Mouse (Mus musculus): ENCODE measurements at regions not wholly inside any gene's neighbourhood (a gene's known extent, or its start where the extent isn't known, plus 50 kb on each side); places are given as distances from the start of the nearest gene placed in this dataset.

DNA sequence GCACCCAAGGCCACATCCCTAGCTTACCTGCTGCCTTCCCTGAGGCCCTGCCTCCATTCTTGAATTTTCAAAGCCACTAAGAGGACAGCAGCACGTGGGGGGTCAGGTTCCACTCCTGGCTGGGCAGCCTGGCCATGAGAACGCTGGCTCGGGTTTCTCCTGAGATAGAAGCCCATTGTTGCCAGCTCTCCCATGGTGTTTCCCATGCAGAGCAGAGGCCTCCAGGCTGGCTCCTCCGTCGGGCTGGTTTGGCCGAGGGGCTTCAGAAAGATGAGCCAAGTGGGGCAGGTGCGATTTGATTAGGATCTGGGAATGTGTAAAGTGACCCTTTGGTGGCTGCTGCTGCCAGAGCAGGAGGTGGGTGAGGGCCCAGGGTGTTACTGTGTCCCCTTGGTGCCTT, 87.8 kb upstream of the Otos start:
- no peak overlapping the region for H3K4me3 ChIP-seq (replicated peaks)
- no peaks in the 10 kb centered on the region for H3K27me3 ChIP-seq (ENCODE audit: control insufficient read depth)
- no peaks in the 10 kb centered on the region for H3K9me3 ChIP-seq (ENCODE audit: control insufficient read depth, low read length)
- H3K36me3 ChIP-seq (ENCODE audit: control insufficient read depth) = no peaks in the 10 kb centered on the region
- no peaks in the 10 kb centered on the region for H3K4me1 ChIP-seq (ENCODE audit: control insufficient read depth)
- TF ChIP-seq TAL1 (IDR thresholded peaks at IDR 0.05; ENCODE audit: low read length) (no peak), GATA1 (IDR thresholded peaks at IDR 0.05; ENCODE audit: low read length) (no peak)

- H3K27me3 ChIP-seq (ENCODE audit: control insufficient read depth) = no peaks in the 10 kb centered on the region
- TF ChIP-seq GATA1 (IDR thresholded peaks at IDR 0.05; ENCODE audit: low read length) (no peak), TAL1 (IDR thresholded peaks at IDR 0.05; ENCODE audit: low read length) (no peak)
- no peak overlapping the region for H3K4me3 ChIP-seq (replicated peaks)
- H3K9me3 ChIP-seq (ENCODE audit: control insufficient read depth, low read length) = no peaks in the 10 kb centered on the region
- H3K36me3 ChIP-seq (ENCODE audit: control insufficient read depth) = no peaks in the 10 kb centered on the region
- H3K4me1 ChIP-seq (ENCODE audit: control insufficient read depth) = no peaks in the 10 kb centered on the region
Observed at GRCm38 (mm10) chr1:92733732-92734131, 85.1 kb upstream of the Otos start.

DNA sequence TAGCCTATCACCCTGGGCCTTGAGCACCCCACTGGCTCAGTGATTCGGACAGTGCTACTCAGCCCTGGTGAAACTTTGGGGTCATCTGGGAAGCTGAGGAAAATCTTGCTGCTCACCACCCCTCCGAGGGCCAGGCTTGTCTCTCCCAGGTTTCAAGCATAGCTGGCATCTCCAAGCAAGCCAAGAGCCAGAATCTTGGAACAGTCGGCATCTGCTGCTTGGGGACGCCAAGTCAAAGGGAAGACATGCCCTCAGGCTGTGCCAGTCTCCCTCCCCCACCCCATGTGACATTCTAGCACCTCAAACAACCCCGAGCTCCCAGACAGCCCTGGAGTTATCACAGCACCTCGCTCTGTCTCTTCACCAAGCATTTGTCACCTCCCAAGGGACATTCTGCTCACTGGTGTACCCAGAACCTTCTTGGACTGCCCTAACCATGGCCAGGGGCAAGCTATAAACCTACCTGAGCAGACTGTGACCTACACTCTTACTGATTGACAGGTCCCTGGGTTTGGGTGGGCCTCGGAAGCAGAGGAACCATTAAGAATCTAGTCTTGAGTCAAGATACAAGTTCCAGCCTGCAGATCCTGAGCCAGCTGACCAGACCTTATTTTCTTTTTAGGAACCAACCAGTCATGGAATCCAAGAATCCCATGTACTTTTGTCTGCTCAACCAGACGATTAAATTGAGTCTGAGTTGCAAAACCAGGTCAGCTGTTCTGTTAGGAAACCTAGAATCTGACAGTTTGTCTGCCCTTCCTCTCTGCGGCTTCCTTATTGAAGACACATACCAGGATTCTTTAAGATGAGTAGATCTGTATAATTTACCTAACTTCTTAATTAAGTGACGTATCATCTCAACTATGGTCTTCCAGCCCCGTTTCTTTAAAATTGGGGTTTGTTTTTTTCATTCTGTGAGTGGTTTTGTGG, 83.0 kb upstream of the Otos start:
- no peak overlapping the region for H3K4me3 ChIP-seq (replicated peaks)
- H3K36me3 ChIP-seq (ENCODE audit: control insufficient read depth) = no peaks in the 10 kb centered on the region
- H3K9me3 ChIP-seq (ENCODE audit: control insufficient read depth, low read length) = no peaks in the 10 kb centered on the region
- H3K27me3 ChIP-seq (ENCODE audit: control insufficient read depth) = no peaks in the 10 kb centered on the region
- H3K4me1 ChIP-seq (ENCODE audit: control insufficient read depth) = no peaks in the 10 kb centered on the region
- TF ChIP-seq GATA1 (IDR thresholded peaks at IDR 0.05; ENCODE audit: low read length) (no peak), TAL1 (IDR thresholded peaks at IDR 0.05; ENCODE audit: low read length) (no peak)

- no peaks in the 10 kb centered on the region for H3K4me1 ChIP-seq (ENCODE audit: control insufficient read depth)
- H3K4me3 ChIP-seq (replicated peaks) = no peak overlapping the region
- no peaks in the 10 kb centered on the region for H3K27me3 ChIP-seq (ENCODE audit: control insufficient read depth)
- no peaks in the 10 kb centered on the region for H3K36me3 ChIP-seq (ENCODE audit: control insufficient read depth)
- TF ChIP-seq TAL1 (IDR thresholded peaks at IDR 0.05; ENCODE audit: low read length) = no peak
- no peak for TF ChIP-seq GATA1 (IDR thresholded peaks at IDR 0.05; ENCODE audit: low read length)
- H3K9me3 ChIP-seq (ENCODE audit: control insufficient read depth, low read length) = no peaks in the 10 kb centered on the region
Observed at GRCm38 (mm10) chr1:92730576-92730975, 81.9 kb upstream of the Otos start.

DNA sequence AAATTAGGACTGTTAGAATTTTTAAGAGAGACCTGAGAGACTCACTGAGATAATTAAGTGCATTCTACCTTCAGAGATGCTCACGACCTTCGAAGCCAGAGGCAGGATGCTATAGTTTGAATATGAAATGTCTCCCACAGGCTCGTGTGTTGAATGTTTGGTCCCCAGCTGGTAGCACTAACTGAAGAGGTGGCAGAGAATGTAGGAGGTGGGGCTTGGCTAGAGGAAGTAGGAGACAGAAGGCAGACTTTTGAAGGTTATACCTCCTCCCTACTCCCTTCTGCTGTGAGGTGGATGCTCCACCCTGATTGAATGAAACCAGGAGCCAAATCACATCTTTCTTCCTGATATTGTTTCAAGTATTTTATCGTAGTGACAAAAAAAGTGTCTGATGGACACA, 79.3 kb upstream of the Otos start:
- H3K4me3 ChIP-seq (replicated peaks) = no peak overlapping the region
- no peaks in the 10 kb centered on the region for H3K36me3 ChIP-seq (ENCODE audit: control insufficient read depth)
- TF ChIP-seq GATA1 (IDR thresholded peaks at IDR 0.05; ENCODE audit: low read length) = no peak
- no peak for TF ChIP-seq TAL1 (IDR thresholded peaks at IDR 0.05; ENCODE audit: low read length)
- no peaks in the 10 kb centered on the region for H3K9me3 ChIP-seq (ENCODE audit: control insufficient read depth, low read length)
- H3K27me3 ChIP-seq (ENCODE audit: control insufficient read depth) = no peaks in the 10 kb centered on the region
- no peaks in the 10 kb centered on the region for H3K4me1 ChIP-seq (ENCODE audit: control insufficient read depth)

DNA sequence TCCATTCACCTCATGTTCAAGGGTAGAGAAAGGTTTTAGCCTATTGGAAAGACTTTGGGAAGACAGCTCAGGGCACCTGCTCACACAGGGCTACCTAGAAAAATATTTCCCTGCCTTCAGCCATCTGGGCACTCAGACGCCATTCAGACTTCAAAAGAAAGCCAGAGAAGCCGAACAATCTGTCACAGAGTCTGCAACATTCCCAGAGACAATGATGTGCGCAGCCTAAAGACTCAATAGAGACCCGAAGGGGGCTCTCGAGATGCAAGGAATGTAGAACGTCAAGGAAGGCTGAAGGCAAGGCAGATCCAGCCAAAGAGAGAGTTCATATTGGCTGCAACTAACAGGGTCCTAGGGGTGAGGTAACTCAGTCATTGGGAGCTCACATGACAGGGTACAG, 78.7 kb upstream of the Otos start:
- TF ChIP-seq GATA1 (IDR thresholded peaks at IDR 0.05; ENCODE audit: low read length) (no peak), TAL1 (IDR thresholded peaks at IDR 0.05; ENCODE audit: low read length) (no peak)
- Histone ChIP-seq H3K27me3 (ENCODE audit: control insufficient read depth) (no peaks in the 10 kb centered on the region), H3K9me3 (ENCODE audit: control insufficient read depth, low read length) (no peaks in the 10 kb centered on the region), H3K36me3 (ENCODE audit: control insufficient read depth) (no peaks in the 10 kb centered on the region), H3K4me1 (ENCODE audit: control insufficient read depth) (no peaks in the 10 kb centered on the region), H3K4me3 (replicated peaks) (no peak overlapping the region)

DNA sequence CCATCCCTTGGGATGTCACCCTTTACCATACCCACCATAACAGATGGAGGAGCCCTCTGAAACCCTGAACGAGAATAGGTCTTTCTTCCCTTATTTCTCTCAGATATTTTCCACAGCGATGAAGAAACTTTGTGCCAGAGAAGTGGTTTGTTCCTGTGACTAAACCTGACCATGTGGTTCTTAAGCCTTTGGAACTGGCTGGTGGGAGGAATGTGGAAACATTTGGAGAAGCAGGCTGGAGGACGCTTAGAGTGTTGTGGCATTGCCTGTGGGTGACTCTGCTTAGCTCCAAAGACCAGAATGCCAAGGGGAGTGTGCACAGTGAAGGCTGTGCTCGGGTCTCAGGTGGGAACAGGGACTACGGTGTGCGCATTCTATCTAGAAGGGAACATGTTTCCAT, 77.7 kb upstream of the Otos start:
- Histone ChIP-seq H3K4me1 (ENCODE audit: control insufficient read depth) (no peaks in the 10 kb centered on the region), H3K4me3 (replicated peaks) (no peak overlapping the region), H3K9me3 (ENCODE audit: control insufficient read depth, low read length) (no peaks in the 10 kb centered on the region), H3K27me3 (ENCODE audit: control insufficient read depth) (no peaks in the 10 kb centered on the region), H3K36me3 (ENCODE audit: control insufficient read depth) (no peaks in the 10 kb centered on the region)
- TF ChIP-seq GATA1 (IDR thresholded peaks at IDR 0.05; ENCODE audit: low read length) (no peak), TAL1 (IDR thresholded peaks at IDR 0.05; ENCODE audit: low read length) (no peak)

DNA sequence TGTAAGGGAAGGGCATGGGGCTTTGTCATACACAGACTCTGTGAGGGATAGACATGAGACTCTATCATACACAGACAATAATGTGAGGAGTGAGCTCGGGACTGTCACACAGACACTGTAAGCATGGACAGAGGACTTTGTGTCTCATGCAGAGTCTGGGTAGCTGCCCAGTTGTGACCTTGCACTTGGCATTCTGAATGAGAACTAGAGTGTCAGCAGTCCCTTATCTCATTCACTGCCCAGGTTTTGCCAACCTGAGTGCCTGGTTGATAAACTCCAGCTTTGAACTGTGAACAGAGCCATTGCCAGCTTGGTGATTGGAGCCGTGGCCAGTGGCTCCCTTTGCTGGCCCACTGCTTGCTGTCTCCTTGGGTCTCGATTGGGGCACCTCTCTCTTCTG, 75.5 kb upstream of the Otos start:
- H3K36me3 ChIP-seq (ENCODE audit: control insufficient read depth) = no peaks in the 10 kb centered on the region
- no peaks in the 10 kb centered on the region for H3K4me1 ChIP-seq (ENCODE audit: control insufficient read depth)
- TF ChIP-seq GATA1 (IDR thresholded peaks at IDR 0.05; ENCODE audit: low read length) = no peak
- no peak for TF ChIP-seq TAL1 (IDR thresholded peaks at IDR 0.05; ENCODE audit: low read length)
- no peaks in the 10 kb centered on the region for H3K27me3 ChIP-seq (ENCODE audit: control insufficient read depth)
- H3K4me3 ChIP-seq (replicated peaks) = no peak overlapping the region
- H3K9me3 ChIP-seq (ENCODE audit: control insufficient read depth, low read length) = no peaks in the 10 kb centered on the region

DNA sequence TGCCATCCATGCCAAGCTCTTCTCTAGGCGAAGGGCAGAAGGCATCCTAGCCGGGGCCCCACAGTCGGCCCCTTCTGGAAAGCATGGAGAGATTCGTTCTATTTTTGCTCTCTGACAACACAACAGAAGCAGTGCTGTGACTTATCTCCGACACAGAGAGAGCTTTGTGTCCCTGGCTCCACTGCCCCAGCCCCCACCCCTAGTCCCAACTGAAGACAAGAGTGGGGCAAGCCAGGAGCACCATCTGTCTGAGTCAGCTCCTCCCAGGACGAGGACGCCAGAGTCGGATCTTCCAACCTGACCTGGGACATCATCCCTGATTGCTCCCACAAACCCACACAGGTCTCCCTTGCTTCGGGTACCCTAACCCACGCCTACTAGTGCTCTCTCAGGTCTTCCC, 71.9 kb upstream of the Otos start:
- no peak overlapping the region for H3K4me3 ChIP-seq (replicated peaks)
- H3K9me3 ChIP-seq (ENCODE audit: control insufficient read depth, low read length) = no peaks in the 10 kb centered on the region
- TF ChIP-seq TAL1 (IDR thresholded peaks at IDR 0.05; ENCODE audit: low read length) (no peak), GATA1 (IDR thresholded peaks at IDR 0.05; ENCODE audit: low read length) (no peak)
- no peaks in the 10 kb centered on the region for H3K4me1 ChIP-seq (ENCODE audit: control insufficient read depth)
- H3K36me3 ChIP-seq (ENCODE audit: control insufficient read depth) = no peaks in the 10 kb centered on the region
- no peaks in the 10 kb centered on the region for H3K27me3 ChIP-seq (ENCODE audit: control insufficient read depth)
